Mouse (Mus musculus) hindbrain, postnatal 0 days (tissue): ENCODE results near the gene Kif3a. TPM values are rescaled to one million over a fixed set of nuclear protein-coding genes. Genes with fewer than 3 reads are reported as not detected.

Source experiments
- ATAC-seq: fragments of 200-750 bp; cut with Nextera tagmentation; 2 replicates; pipeline ENCODE4 v1.8.0; 2017; ENCODE audit warnings: mild to moderate bottlenecking, moderate TSS enrichment, moderate library complexity
- DNase-seq: peaks from one replicate; pipeline ENCODE4 v3.0.0-alpha.2; 2015; ENCODE audit warnings: low spot score
- H3K27ac ChIP-seq: fragments of 300-500 bp; sonication (generic); 2 replicates; pipeline ENCODE4 v1.5.1; 2014; ENCODE audit warnings: mild to moderate bottlenecking
- H3K27me3 ChIP-seq: fragments of 300-500 bp; sonication (generic); 2 replicates; pipeline ENCODE4 v1.6.1; 2014; ENCODE audit warnings: low read length, mixed read lengths; ENCODE audit not compliant: insufficient read depth
- H3K36me3 ChIP-seq: fragments of 300-500 bp; sonication (generic); 2 replicates; pipeline ENCODE4 v1.6.1; 2014; ENCODE audit warnings: low read length, mixed read lengths; ENCODE audit not compliant: insufficient read depth
- H3K4me1 ChIP-seq: fragments of 300-500 bp; sonication (generic); 2 replicates; pipeline ENCODE4 v1.6.1; 2014; ENCODE audit warnings: antibody characterized with exemption, low read length, mixed read lengths; ENCODE audit not compliant: insufficient read depth
- H3K4me2 ChIP-seq: fragments of 300-500 bp; sonication (generic); 2 replicates; pipeline ENCODE4 v1.6.1; 2014; ENCODE audit warnings: low read depth, mild to moderate bottlenecking, low read length, moderate library complexity, mixed read lengths
- H3K4me3 ChIP-seq: fragments of 300-500 bp; sonication (generic); 2 replicates; pipeline ENCODE4 v1.5.1; 2014; ENCODE audit warnings: low read length
- H3K9ac ChIP-seq: fragments of 300-500 bp; sonication (generic); replicated peaks from 2 replicates; pipeline ENCODE4 v1.6.1; 2014; ENCODE audit warnings: mild to moderate bottlenecking, low read length, moderate library complexity, mixed read lengths
- H3K9me3 ChIP-seq: fragments of 300-500 bp; sonication (generic); 2 replicates; pipeline ENCODE4 v1.6.1; 2016; ENCODE audit warnings: low read length, mixed read lengths
- CTCF ChIP-seq: IDR thresholded peaks from 2 replicates; pipeline ENCODE4 v1.5.1; 2016; ENCODE audit warnings: antibody characterized with exemption, control low read depth, low read depth
- WGBS: fragments of 180-500 bp; shearing (Covaris S2); extraction: QIAGEN DNeasy Blood & Tissue Kit; methylation state at CpG from one replicate; pipeline ENCODE4 v1.1.7; 2014; 5-methylcytosine and 5-hydroxymethylcytosine counted together
- polyA plus RNA-seq: library from polyadenylated mRNA; unstranded; fragments of >200 nt; fragmentation: Nextera tagmentation; extraction: Ambion mirVana; gene quantifications from 2 replicates; pipeline ENCODE4 v1.2.1, GENCODE M21; 2015
- total RNA-seq: library from RNA; depleted of rRNA; stranded (reverse); fragments of >200 nt; gene quantifications from 2 replicates; pipeline ENCODE4 v1.2.3, GENCODE M21; 2014; rRNA removed

The Kif3a gene
- total and polyA plus RNA-seq, 2 experiments from 2014 or later: 82.9 to 344 TPM

- no peaks in the 10 kb centered on the region for H3K4me1 ChIP-seq
- no peak overlapping the region for H3K4me2 ChIP-seq
- H3K36me3 ChIP-seq: no peaks in the 10 kb centered on the region
- DNase-seq (peak; percentile 6), ATAC-seq (no peak)
- H3K9me3 ChIP-seq: no peaks in the 10 kb centered on the region
- TF ChIP-seq CTCF: peak; percentile 45
- H3K27ac ChIP-seq: no peak overlapping the region
- H3K27me3 ChIP-seq: no peaks in the 10 kb centered on the region
- WGBS: 81% methylated on average over 12 of the region's 12 CpGs
- H3K4me3 ChIP-seq: no peak overlapping the region
- no peak overlapping the region for H3K9ac ChIP-seq
These were observed 75.6 kb downstream of the Kif3a start for GRCm38 (mm10) chr11:53642744-53643279.

- DNase-seq (no peak), ATAC-seq (no peak)
- Histone ChIP-seq H3K9ac (no peak overlapping the region), H3K27ac (no peak overlapping the region), H3K9me3 (no peaks in the 10 kb centered on the region), H3K36me3 (no peaks in the 10 kb centered on the region), H3K4me2 (no peak overlapping the region), H3K4me3 (no peak overlapping the region), H3K4me1 (no peaks in the 10 kb centered on the region), H3K27me3 (no peaks in the 10 kb centered on the region)
- TF ChIP-seq CTCF: no peak
- WGBS: 72% methylated on average over 5 of the region's 5 CpGs
These were observed 76.8 kb downstream of the Kif3a start for GRCm38 (mm10) chr11:53644017-53644416.

- H3K4me2 ChIP-seq: no peak overlapping the region
- no peak overlapping the region for H3K27ac ChIP-seq
- no peak for TF ChIP-seq CTCF
- 91% methylated on average over 4 of the region's 4 CpGs for WGBS
- no peaks in the 10 kb centered on the region for H3K27me3 ChIP-seq
- H3K4me3 ChIP-seq: no peak overlapping the region
- no peak overlapping the region for H3K9ac ChIP-seq
- H3K9me3 ChIP-seq: no peaks in the 10 kb centered on the region
- H3K4me1 ChIP-seq: no peaks in the 10 kb centered on the region
- peaks cover 25% of the 10 kb centered on the region for H3K36me3 ChIP-seq
- DNase-seq (no peak), ATAC-seq (no peak)
These were observed 84.3 kb downstream of the Kif3a start for GRCm38 (mm10) chr11:53651441-53651840.

Other genes starting within 250 kb of the Kif3a start
- 0.89 TPM in 1 of 2 replicates, not detected in the other for gene Zcchc10, start 242.7 kb upstream of the Kif3a start, total RNA-seq
- gene Zcchc10, start 242.7 kb upstream of the Kif3a start, polyA plus RNA-seq: 13.6 and 14.9 TPM in 2 replicates
- 87.1 and 91.0 TPM in 2 replicates for gene Aff4, start 216.5 kb upstream of the Kif3a start, total RNA-seq
- gene Aff4, start 216.5 kb upstream of the Kif3a start, polyA plus RNA-seq: 109 and 111 TPM in 2 replicates
- gene Leap2, start 144.2 kb upstream of the Kif3a start, total RNA-seq: not detected in 2 replicates
- gene Leap2, start 144.2 kb upstream of the Kif3a start, polyA plus RNA-seq: not detected in 2 replicates
- gene Uqcrq, start 136.5 kb upstream of the Kif3a start, total RNA-seq: 20.4 and 38.9 TPM in 2 replicates
- 1,041 and 1,049 TPM in 2 replicates for gene Uqcrq, start 136.5 kb upstream of the Kif3a start, polyA plus RNA-seq
- 0.11 and 2.1 TPM in 2 replicates for gene Gdf9, start 136.4 kb upstream of the Kif3a start, total RNA-seq
- 1.5 and 1.6 TPM in 2 replicates for gene Gdf9, start 136.4 kb upstream of the Kif3a start, polyA plus RNA-seq
- not detected in 2 replicates for gene Gm10447, start 110.3 kb upstream of the Kif3a start, total RNA-seq
- 0.10 TPM in 1 of 2 replicates, not detected in the other for gene Gm10447, start 110.3 kb upstream of the Kif3a start, polyA plus RNA-seq
- 6.2 and 7.1 TPM in 2 replicates for gene Shroom1, start 110.2 kb upstream of the Kif3a start, total RNA-seq
- gene Shroom1, start 110.2 kb upstream of the Kif3a start, polyA plus RNA-seq: 2.4 and 2.9 TPM in 2 replicates
- not detected in 2 replicates for gene Gm9837, start 96.9 kb upstream of the Kif3a start, total RNA-seq
- gene Gm9837, start 96.9 kb upstream of the Kif3a start, polyA plus RNA-seq: not detected in 2 replicates
- gene Gm9945, start 87.2 kb upstream of the Kif3a start, total RNA-seq: not detected in 2 replicates
- 0.39 and 0.53 TPM in 2 replicates for gene Gm9945, start 87.2 kb upstream of the Kif3a start, polyA plus RNA-seq
- gene Sowaha, start 87.1 kb upstream of the Kif3a start, total RNA-seq: 8.7 and 10.6 TPM in 2 replicates
- gene Sowaha, start 87.1 kb upstream of the Kif3a start, polyA plus RNA-seq: 4.1 and 4.2 TPM in 2 replicates
- 55.3 and 56.6 TPM in 2 replicates for gene Sept8, start 48.1 kb upstream of the Kif3a start, total RNA-seq
- gene Sept8, start 48.1 kb upstream of the Kif3a start, polyA plus RNA-seq: 19.1 and 20.9 TPM in 2 replicates
- gene Il4, start 51.3 kb downstream of the Kif3a start, total RNA-seq: not detected in 2 replicates
- gene Il4, start 51.3 kb downstream of the Kif3a start, polyA plus RNA-seq: 3.8 and 3.9 TPM in 2 replicates
- not detected in 2 replicates for gene Il13, start 67.3 kb downstream of the Kif3a start, total RNA-seq
- not detected in 2 replicates for gene Il13, start 67.3 kb downstream of the Kif3a start, polyA plus RNA-seq
- gene Rad50, start 139.9 kb downstream of the Kif3a start, total RNA-seq: 4.1 and 4.2 TPM in 2 replicates
- gene Rad50, start 139.9 kb downstream of the Kif3a start, polyA plus RNA-seq: 11.7 and 12.8 TPM in 2 replicates
- gene Il5, start 153.4 kb downstream of the Kif3a start, total RNA-seq: 0.11 TPM in 1 of 2 replicates, not detected in the other
- 0.15 TPM in 1 of 2 replicates, not detected in the other for gene Il5, start 153.4 kb downstream of the Kif3a start, polyA plus RNA-seq
- gene Irf1, start 202.6 kb downstream of the Kif3a start, total RNA-seq: 3.3 and 8.5 TPM in 2 replicates
- 3.7 and 4.4 TPM in 2 replicates for gene Irf1, start 202.6 kb downstream of the Kif3a start, polyA plus RNA-seq
- gene Gm17334, start 205.8 kb downstream of the Kif3a start, total RNA-seq: not detected in 2 replicates
- not detected in 2 replicates for gene Gm17334, start 205.8 kb downstream of the Kif3a start, polyA plus RNA-seq